Mouse (Mus musculus) neural tube, embryonic 15.5 days (tissue): Measurements from ENCODE around the gene Zmynd15. TPM values are rescaled to one million over a fixed set of nuclear protein-coding genes. Genes with fewer than 3 reads are reported as not detected.
A peak's percentile ranks its signal among the peaks of the same experiment; 100 is the strongest.

Experiments used
- ATAC-seq: fragments of 200-750 bp; cut with Nextera tagmentation; 2 replicates; pipeline ENCODE4 v1.8.0; 2017; ENCODE audit warnings: mild to moderate bottlenecking, moderate TSS enrichment, moderate library complexity; ENCODE audit not compliant: low FRiP score
- H3K27ac ChIP-seq: fragments of 300-500 bp; sonication (generic); replicated peaks from 2 replicates; pipeline ENCODE4 v1.5.1; 2015; ENCODE audit warnings: mild to moderate bottlenecking, inconsistent platforms
- H3K27me3 ChIP-seq: fragments of 300-500 bp; sonication (generic); replicated peaks from 2 replicates; pipeline ENCODE4 v1.6.1; 2015; ENCODE audit warnings: inconsistent platforms
- H3K36me3 ChIP-seq: fragments of 300-500 bp; sonication (generic); 2 replicates; pipeline ENCODE4 v1.6.1; 2015; ENCODE audit warnings: inconsistent platforms
- H3K4me1 ChIP-seq: fragments of 300-500 bp; sonication (generic); 2 replicates; pipeline ENCODE4 v1.6.1; 2015; ENCODE audit warnings: inconsistent platforms
- H3K4me2 ChIP-seq: fragments of 300-500 bp; sonication (generic); 2 replicates; pipeline ENCODE4 v1.6.1; 2015; ENCODE audit warnings: inconsistent platforms, mild to moderate bottlenecking, moderate library complexity
- H3K4me3 ChIP-seq: fragments of 300-500 bp; sonication (generic); replicated peaks from 2 replicates; pipeline ENCODE4 v1.5.1; 2015; ENCODE audit warnings: mild to moderate bottlenecking, inconsistent platforms
- H3K9ac ChIP-seq: fragments of 300-500 bp; sonication (generic); replicated peaks from 2 replicates; pipeline ENCODE4 v1.6.1; 2015; ENCODE audit warnings: mild to moderate bottlenecking, inconsistent platforms
- H3K9me3 ChIP-seq: fragments of 300-500 bp; sonication (generic); replicated peaks from 2 replicates; pipeline ENCODE4 v1.6.1; 2016; ENCODE audit warnings: inconsistent platforms
- WGBS: fragments of 180-500 bp; shearing (Covaris S2); methylation state at CpG from one replicate; pipeline ENCODE4 v1.1.7; 2015; ENCODE audit warnings: mixed read lengths; 5-methylcytosine and 5-hydroxymethylcytosine counted together
- microRNA-seq: library from miRNA; unstranded; fragments of <30 nt; microRNA quantifications from one replicate; pipeline ENCODE4, GENCODE M21; 2017
- polyA plus RNA-seq: library from polyadenylated mRNA; unstranded; fragments of >200 nt; fragmentation: Nextera tagmentation; extraction: Ambion mirVana; gene quantifications from 2 replicates; pipeline ENCODE4 v1.2.1, GENCODE M21; 2015

The Zmynd15 gene
- polyA plus RNA-seq, 1 experiment from 2014 or later, result 1.0 TPM

GRCm38 (mm10) chr11:70509753-70510564 is 50.7 kb downstream of the Zmynd15 start:
- Histone ChIP-seq H3K36me3 (no peaks in the 10 kb centered on the region), H3K4me2 (peak overlapping the region; percentile 45), H3K9ac (no peak overlapping the region), H3K4me1 (peaks cover 9% of the 10 kb centered on the region), H3K27ac (no peak overlapping the region), H3K27me3 (0 out of 2 replicates have a peak, but pooled peaks cover 3% of the 10 kb centered on the region), H3K9me3 (no peaks in the 10 kb centered on the region), H3K4me3 (0 out of 2 replicates have a peak overlapping the region, but pooled peaks have one; percentile 12)
- WGBS, result 10% methylated on average over 19 of the region's 19 CpGs
- ATAC-seq, result peak; percentile 59; the same call in 1 of the 2 replicates

- no peaks in the 10 kb centered on the region for H3K9me3 ChIP-seq
- H3K27ac ChIP-seq, result no peak overlapping the region
- H3K4me3 ChIP-seq, result no peak overlapping the region
- WGBS, result 54% methylated on average over 2 of the region's 2 CpGs
- no peaks in the 10 kb centered on the region for H3K36me3 ChIP-seq
- no peak overlapping the region for H3K9ac ChIP-seq
- peaks cover 9% of the 10 kb centered on the region for H3K4me1 ChIP-seq
- H3K27me3 ChIP-seq, result no peaks in the 10 kb centered on the region
- no peak overlapping the region for H3K4me2 ChIP-seq
- ATAC-seq, result no peak
These were observed 52.0 kb downstream of the Zmynd15 start for GRCm38 (mm10) chr11:70511242-70511641.

GRCm38 (mm10) chr11:70511825-70512224 is 52.6 kb downstream of the Zmynd15 start:
- Histone ChIP-seq H3K36me3 (no peaks in the 10 kb centered on the region), H3K9me3 (no peaks in the 10 kb centered on the region), H3K27ac (no peak overlapping the region), H3K27me3 (no peaks in the 10 kb centered on the region), H3K9ac (no peak overlapping the region), H3K4me1 (peaks cover 9% of the 10 kb centered on the region), H3K4me2 (no peak overlapping the region), H3K4me3 (no peak overlapping the region)
- 85% methylated on average over 7 of the region's 7 CpGs for WGBS
- ATAC-seq, result no peak

DNA sequence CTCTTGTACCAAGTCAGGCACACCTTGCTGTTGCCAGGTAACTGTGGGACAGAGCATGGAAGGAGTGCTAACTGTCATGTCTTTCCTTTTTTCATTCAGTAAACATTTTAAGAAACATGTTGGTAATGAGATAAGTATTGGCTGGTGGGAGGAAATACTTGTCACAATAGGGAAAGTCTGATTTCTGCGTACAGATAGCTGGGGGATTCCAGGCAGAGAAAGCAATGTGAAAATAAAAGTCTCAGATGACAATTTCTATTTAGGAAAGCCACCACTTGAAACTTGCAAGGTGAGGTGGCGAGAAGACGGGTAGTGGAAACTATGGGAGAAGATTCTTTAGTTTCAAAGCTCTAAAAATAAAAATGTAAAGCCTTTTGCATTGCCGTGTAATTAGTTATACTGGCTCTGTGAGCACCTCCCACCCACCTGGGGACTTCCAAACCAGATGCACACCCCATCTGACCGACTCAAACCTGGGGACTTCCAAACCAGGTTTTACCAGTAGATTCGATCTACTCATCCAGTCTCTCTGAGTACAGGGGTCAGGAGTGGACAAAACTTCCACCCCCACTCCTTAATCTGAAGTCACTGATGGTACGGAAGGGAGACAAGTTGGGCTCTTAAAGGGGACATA is 53.6 kb downstream of the Zmynd15 start:
- no peak overlapping the region for H3K4me3 ChIP-seq
- no peaks in the 10 kb centered on the region for H3K36me3 ChIP-seq
- no peaks in the 10 kb centered on the region for H3K9me3 ChIP-seq
- H3K4me2 ChIP-seq, result no peak overlapping the region
- H3K27me3 ChIP-seq, result no peaks in the 10 kb centered on the region
- no peak overlapping the region for H3K9ac ChIP-seq
- 86% methylated on average over 7 of the region's 7 CpGs for WGBS
- H3K27ac ChIP-seq, result no peak overlapping the region
- no peak for ATAC-seq
- peaks cover 9% of the 10 kb centered on the region for H3K4me1 ChIP-seq

GRCm38 (mm10) chr11:70513520-70513919 is 54.3 kb downstream of the Zmynd15 start:
- no peak overlapping the region for H3K4me2 ChIP-seq
- H3K4me1 ChIP-seq, result peaks cover 9% of the 10 kb centered on the region
- no peak overlapping the region for H3K4me3 ChIP-seq
- 39% methylated on average over 11 of the region's 11 CpGs for WGBS
- no peak for ATAC-seq
- no peaks in the 10 kb centered on the region for H3K9me3 ChIP-seq
- no peaks in the 10 kb centered on the region for H3K27me3 ChIP-seq
- no peak overlapping the region for H3K9ac ChIP-seq
- no peaks in the 10 kb centered on the region for H3K36me3 ChIP-seq
- H3K27ac ChIP-seq, result no peak overlapping the region

DNA sequence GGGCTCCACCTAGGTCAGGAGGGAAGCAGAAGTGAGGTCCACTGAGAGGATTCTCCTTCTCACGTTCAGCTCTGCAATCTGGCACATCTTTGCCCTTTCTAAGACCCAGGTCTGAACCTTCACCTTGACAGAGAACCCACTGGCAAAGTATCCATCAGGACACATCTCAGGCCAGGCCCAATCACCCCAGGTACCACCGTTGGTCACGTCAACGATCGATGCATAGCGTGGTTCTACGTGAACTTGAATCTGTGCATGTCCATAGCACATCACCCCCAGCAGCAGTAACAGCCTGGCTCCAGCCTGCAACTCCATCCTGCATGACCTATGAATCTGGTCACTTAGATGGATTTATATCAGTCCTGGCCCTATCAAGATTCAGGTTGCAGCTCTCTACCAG is 55.1 kb downstream of the Zmynd15 start, which contains the start of gene Vmo1:
Gene Vmo1, minus strand, starts transcription at position 329 of the 400 bp plus-strand sequence.
- Histone ChIP-seq H3K4me1 (peaks cover 9% of the 10 kb centered on the region), H3K9me3 (no peaks in the 10 kb centered on the region), H3K4me2 (no peak within 1 kb of the TSS), H3K4me3 (no peak within 1 kb of the TSS), H3K9ac (no peak within 1 kb of the TSS), H3K27ac (no peak within 1 kb of the TSS), H3K36me3 (no peaks in the 10 kb centered on the region), H3K27me3 (no peaks in the 10 kb centered on the region)
- 96% methylated on average over 7 of the region's 7 CpGs for WGBS
- ATAC-seq, result no peak

Small RNA genes within 50 kb of the gene (microRNA-seq; reads per million reads assigned to microRNA genes)
- gene Mir7115, result not detected

Other genes with a start within 250 kb of the Zmynd15 start
- gene Slc16a11, start 246.7 kb upstream of the Zmynd15 start, polyA plus RNA-seq, result 6.3 and 7.3 TPM in 2 replicates
- 12.4 and 14.3 TPM in 2 replicates for gene Slc16a13, start 238.4 kb upstream of the Zmynd15 start, polyA plus RNA-seq
- gene Bcl6b, start 229.6 kb upstream of the Zmynd15 start, polyA plus RNA-seq, result 5.2 and 6.6 TPM in 2 replicates
- gene 0610010K14Rik, start 221.5 kb upstream of the Zmynd15 start, polyA plus RNA-seq, result 153 and 167 TPM in 2 replicates
- gene Gm21988, start 219.6 kb upstream of the Zmynd15 start, polyA plus RNA-seq, result 13.1 and 16.0 TPM in 2 replicates
- gene Rnasek, start 219.6 kb upstream of the Zmynd15 start, polyA plus RNA-seq, result 384 and 458 TPM in 2 replicates
- 2.1 and 2.7 TPM in 2 replicates for gene Alox12, start 204.1 kb upstream of the Zmynd15 start, polyA plus RNA-seq
- 5.9 TPM in 1 of 2 replicates, not detected in the other for gene Alox12e, start 136.8 kb upstream of the Zmynd15 start, polyA plus RNA-seq
- 1.2 TPM in 1 of 2 replicates, not detected in the other for gene Alox15, start 107.4 kb upstream of the Zmynd15 start, polyA plus RNA-seq
- gene Pelp1, start 49.4 kb upstream of the Zmynd15 start, polyA plus RNA-seq, result 29.7 and 33.0 TPM in 2 replicates
- 53.6 and 59.7 TPM in 2 replicates for gene Arrb2, start 26.8 kb upstream of the Zmynd15 start, polyA plus RNA-seq
- 44.4 and 45.0 TPM in 2 replicates for gene Med11, start 7.5 kb upstream of the Zmynd15 start, polyA plus RNA-seq
- 7.4 and 8.5 TPM in 2 replicates for gene Cxcl16, start 551 bp downstream of the Zmynd15 start, polyA plus RNA-seq
- 1.5 and 6.4 TPM in 2 replicates for gene Tm4sf5, start 45.8 kb downstream of the Zmynd15 start, polyA plus RNA-seq
- 0.32 and 0.96 TPM in 2 replicates for gene Vmo1, start 55.2 kb downstream of the Zmynd15 start, polyA plus RNA-seq
- gene Gltpd2, start 59.8 kb downstream of the Zmynd15 start, polyA plus RNA-seq, result 0.15 and 0.41 TPM in 2 replicates
- gene Psmb6, start 65.9 kb downstream of the Zmynd15 start, polyA plus RNA-seq, result 756 and 815 TPM in 2 replicates
- gene Gm40193, start 73.5 kb downstream of the Zmynd15 start, polyA plus RNA-seq, result not detected in 2 replicates
- gene Pld2, start 80.6 kb downstream of the Zmynd15 start, polyA plus RNA-seq, result 16.1 and 18.1 TPM in 2 replicates
- 15.0 and 16.6 TPM in 2 replicates for gene Mink1, start 103.4 kb downstream of the Zmynd15 start, polyA plus RNA-seq
- not detected in 2 replicates for gene 4930544D05Rik, start 156.4 kb downstream of the Zmynd15 start, polyA plus RNA-seq
- 0.23 and 0.40 TPM in 2 replicates for gene Chrne, start 159.8 kb downstream of the Zmynd15 start, polyA plus RNA-seq
- 0.15 TPM in 2 replicates for gene Gp1ba, start 179.7 kb downstream of the Zmynd15 start, polyA plus RNA-seq
- gene Rnf167, start 187.8 kb downstream of the Zmynd15 start, polyA plus RNA-seq, result 100 and 109 TPM in 2 replicates
- gene Slc25a11, start 188.0 kb downstream of the Zmynd15 start, polyA plus RNA-seq, result 169 and 174 TPM in 2 replicates
- 679 and 994 TPM in 2 replicates for gene Pfn1, start 195.2 kb downstream of the Zmynd15 start, polyA plus RNA-seq
- 12.6 and 17.5 TPM in 2 replicates for gene Eno3, start 197.8 kb downstream of the Zmynd15 start, polyA plus RNA-seq
- gene Spag7, start 210.0 kb downstream of the Zmynd15 start, polyA plus RNA-seq, result 159 and 165 TPM in 2 replicates
- gene Camta2, start 228.7 kb downstream of the Zmynd15 start, polyA plus RNA-seq, result 25.6 and 29.0 TPM in 2 replicates
- 1.2 and 1.4 TPM in 2 replicates for gene Inca1, start 240.7 kb downstream of the Zmynd15 start, polyA plus RNA-seq
- gene Kif1c, start 241.1 kb downstream of the Zmynd15 start, polyA plus RNA-seq, result 1.6 and 1.7 TPM in 2 replicates